Mouse (Mus musculus) neural tube, embryonic 12.5 days (tissue): ENCODE results near the gene P4ha3. TPM values are rescaled to one million over a fixed set of nuclear protein-coding genes. Genes with fewer than 3 reads are reported as not detected.

Source experiments
- ATAC-seq: fragments of 200-750 bp; cut with Nextera tagmentation; 2 replicates; pipeline ENCODE4 v1.8.0; 2017; ENCODE audit warnings: low read depth, mild to moderate bottlenecking, moderate TSS enrichment, moderate library complexity; ENCODE audit not compliant: low FRiP score
- H3K27ac ChIP-seq: fragments of 300-500 bp; sonication (generic); 2 replicates; pipeline ENCODE4 v1.5.1; 2016
- H3K27me3 ChIP-seq: fragments of 300-500 bp; sonication (generic); replicated peaks from 2 replicates; pipeline ENCODE4 v1.6.1; 2016; ENCODE audit warnings: mild to moderate bottlenecking
- H3K36me3 ChIP-seq: fragments of 300-500 bp; sonication (generic); 2 replicates; pipeline ENCODE4 v1.6.1; 2016; ENCODE audit warnings: mild to moderate bottlenecking
- H3K4me1 ChIP-seq: fragments of 300-500 bp; sonication (generic); 2 replicates; pipeline ENCODE4 v1.6.1; 2016
- H3K4me2 ChIP-seq: fragments of 300-500 bp; sonication (generic); replicated peaks from 2 replicates; pipeline ENCODE4 v1.6.1; 2016; ENCODE audit warnings: mild to moderate bottlenecking
- H3K4me3 ChIP-seq: fragments of 300-500 bp; sonication (generic); 2 replicates; pipeline ENCODE4 v1.5.1; 2016
- H3K9ac ChIP-seq: fragments of 300-500 bp; sonication (generic); 2 replicates; pipeline ENCODE4 v1.6.1; 2016; ENCODE audit warnings: mild to moderate bottlenecking
- H3K9me3 ChIP-seq: fragments of 300-500 bp; sonication (generic); 2 replicates; pipeline ENCODE4 v1.6.1; 2016; ENCODE audit warnings: mild to moderate bottlenecking
- WGBS: fragments of 180-500 bp; shearing (Covaris S2); methylation state at CpG from one replicate; pipeline ENCODE4 v1.1.7; 2016; 5-methylcytosine and 5-hydroxymethylcytosine counted together
- polyA plus RNA-seq: library from polyadenylated mRNA; unstranded; fragments of >200 nt; fragmentation: Nextera tagmentation; extraction: Ambion mirVana; gene quantifications from 2 replicates; pipeline ENCODE4 v1.2.1, GENCODE M21; 2016

Gene P4ha3
- polyA plus RNA-seq, 1 experiment from 2014 or later, result 5.9 TPM

DNA sequence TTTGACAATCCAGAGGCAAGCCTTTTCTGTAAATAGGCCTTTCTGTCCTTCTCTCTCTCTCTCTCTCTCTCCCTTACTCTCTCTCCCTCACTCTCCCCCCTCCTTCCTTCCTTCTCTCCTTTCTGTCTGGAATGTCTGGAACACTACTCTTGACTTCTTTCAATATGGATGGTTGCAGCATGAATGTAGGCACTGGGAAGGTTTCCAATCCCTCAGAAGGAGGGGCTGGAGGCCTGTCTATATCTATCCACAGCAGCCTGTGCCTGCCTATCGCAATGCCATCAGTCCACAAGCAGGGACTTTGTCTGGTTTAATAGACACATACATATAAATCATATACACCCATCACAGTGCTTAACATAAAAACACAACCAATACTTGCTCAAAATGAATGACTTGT, 23.9 kb downstream of the P4ha3 start:
- Histone ChIP-seq H3K4me3 (no peak overlapping the region), H3K9me3 (no peaks in the 10 kb centered on the region), H3K27ac (no peak overlapping the region), H3K9ac (no peak overlapping the region), H3K4me2 (no peak overlapping the region), H3K27me3 (no peaks in the 10 kb centered on the region), H3K4me1 (peaks cover 25% of the 10 kb centered on the region; the same call in 1 of the 2 replicates), H3K36me3 (no peaks in the 10 kb centered on the region)
- WGBS, result 50% methylated on average over 1 of the region's 1 CpGs
- no peak for ATAC-seq

GRCm38 (mm10) chr7:100309679-100310078, 24.4 kb downstream of the P4ha3 start:
- no peak for ATAC-seq
- H3K27me3 ChIP-seq, result no peaks in the 10 kb centered on the region
- H3K4me2 ChIP-seq, result no peak overlapping the region
- H3K4me1 ChIP-seq, result peaks cover 25% of the 10 kb centered on the region; the same call in 1 of the 2 replicates
- H3K4me3 ChIP-seq, result no peak overlapping the region
- no peaks in the 10 kb centered on the region for H3K9me3 ChIP-seq
- no peaks in the 10 kb centered on the region for H3K36me3 ChIP-seq
- no peak overlapping the region for H3K27ac ChIP-seq
- no peak overlapping the region for H3K9ac ChIP-seq
- WGBS, result 49% methylated on average over 6 of the region's 6 CpGs

DNA sequence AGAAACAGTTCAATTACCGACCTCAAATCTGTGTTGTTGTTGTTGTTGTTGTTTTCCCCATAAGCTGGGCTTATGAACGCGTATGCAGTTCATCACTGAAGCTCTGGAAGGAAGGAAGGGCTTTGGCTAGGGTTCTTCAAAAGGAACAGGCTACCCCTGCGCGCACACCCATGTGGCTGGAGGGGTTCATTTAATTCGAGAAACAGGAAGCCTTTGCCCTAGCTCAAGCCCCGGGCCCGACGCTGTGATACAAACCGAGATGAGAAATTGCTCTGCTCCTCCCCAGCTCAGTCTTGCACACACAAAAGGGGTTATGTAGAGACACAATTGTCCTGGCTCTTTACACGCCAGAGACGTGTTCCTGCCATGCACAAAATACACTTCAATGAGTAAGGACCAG, 25.0 kb downstream of the P4ha3 start:
- Histone ChIP-seq H3K4me3 (no peak overlapping the region), H3K27me3 (no peaks in the 10 kb centered on the region), H3K27ac (no peak overlapping the region), H3K4me2 (no peak overlapping the region), H3K9ac (no peak overlapping the region), H3K4me1 (peaks cover 25% of the 10 kb centered on the region; the same call in 1 of the 2 replicates), H3K9me3 (no peaks in the 10 kb centered on the region), H3K36me3 (no peaks in the 10 kb centered on the region)
- no peak for ATAC-seq
- 80% methylated on average over 12 of the region's 12 CpGs for WGBS

GRCm38 (mm10) chr7:100312716-100313115, 27.4 kb downstream of the P4ha3 start:
- no peak overlapping the region for H3K4me3 ChIP-seq
- ATAC-seq, result no peak
- WGBS, result 86% methylated on average over 4 of the region's 4 CpGs
- no peaks in the 10 kb centered on the region for H3K27me3 ChIP-seq
- H3K9me3 ChIP-seq, result no peaks in the 10 kb centered on the region
- no peak overlapping the region for H3K4me2 ChIP-seq
- H3K27ac ChIP-seq, result no peak overlapping the region
- no peaks in the 10 kb centered on the region for H3K36me3 ChIP-seq
- peaks cover 21% of the 10 kb centered on the region; the same call in 1 of the 2 replicates for H3K4me1 ChIP-seq
- no peak overlapping the region for H3K9ac ChIP-seq

DNA sequence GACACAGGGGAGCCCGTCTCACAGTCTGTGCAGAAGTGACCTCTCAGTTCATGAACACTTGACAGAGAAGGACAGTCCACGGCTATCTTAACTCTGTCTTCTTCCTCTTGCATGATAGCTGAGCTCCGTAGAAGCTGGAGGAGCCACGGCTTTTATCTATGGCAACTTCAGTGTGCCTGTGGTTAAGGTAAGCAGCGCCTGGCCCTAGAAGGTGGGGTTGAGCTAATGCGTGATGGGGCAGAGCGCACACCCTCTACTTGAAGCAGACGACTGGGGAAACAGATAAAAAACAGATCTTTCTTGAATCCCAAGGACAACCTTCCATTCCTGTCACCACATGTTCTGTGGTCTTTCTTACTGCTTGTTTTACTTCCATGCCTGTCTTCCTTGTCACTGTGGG, 31.6 kb downstream of the P4ha3 start:
- 94% methylated on average over 8 of the region's 8 CpGs for WGBS
- Histone ChIP-seq H3K9me3 (no peaks in the 10 kb centered on the region), H3K36me3 (no peaks in the 10 kb centered on the region), H3K4me1 (no peaks in the 10 kb centered on the region), H3K27ac (no peak overlapping the region), H3K4me3 (no peak overlapping the region), H3K27me3 (no peaks in the 10 kb centered on the region), H3K4me2 (no peak overlapping the region), H3K9ac (no peak overlapping the region)
- no peak for ATAC-seq

- Histone ChIP-seq H3K36me3 (no peaks in the 10 kb centered on the region), H3K4me1 (no peaks in the 10 kb centered on the region), H3K9me3 (no peaks in the 10 kb centered on the region), H3K27ac (no peak overlapping the region), H3K4me2 (no peak overlapping the region), H3K9ac (no peak overlapping the region), H3K4me3 (no peak overlapping the region), H3K27me3 (no peaks in the 10 kb centered on the region)
- no peak for ATAC-seq
- 97% methylated on average over 5 of the region's 5 CpGs for WGBS
These were observed 32.2 kb downstream of the P4ha3 start for GRCm38 (mm10) chr7:100317534-100317933.

- no peaks in the 10 kb centered on the region for H3K4me1 ChIP-seq
- peaks cover 37% of the 10 kb centered on the region for H3K36me3 ChIP-seq
- 95% methylated on average over 3 of the region's 3 CpGs for WGBS
- no peak for ATAC-seq
- H3K4me2 ChIP-seq, result no peak overlapping the region
- H3K9me3 ChIP-seq, result no peaks in the 10 kb centered on the region
- H3K27ac ChIP-seq, result no peak overlapping the region
- H3K4me3 ChIP-seq, result no peak overlapping the region
- no peaks in the 10 kb centered on the region for H3K27me3 ChIP-seq
- H3K9ac ChIP-seq, result no peak overlapping the region
These were observed 38.4 kb downstream of the P4ha3 start for GRCm38 (mm10) chr7:100323721-100324120.

DNA sequence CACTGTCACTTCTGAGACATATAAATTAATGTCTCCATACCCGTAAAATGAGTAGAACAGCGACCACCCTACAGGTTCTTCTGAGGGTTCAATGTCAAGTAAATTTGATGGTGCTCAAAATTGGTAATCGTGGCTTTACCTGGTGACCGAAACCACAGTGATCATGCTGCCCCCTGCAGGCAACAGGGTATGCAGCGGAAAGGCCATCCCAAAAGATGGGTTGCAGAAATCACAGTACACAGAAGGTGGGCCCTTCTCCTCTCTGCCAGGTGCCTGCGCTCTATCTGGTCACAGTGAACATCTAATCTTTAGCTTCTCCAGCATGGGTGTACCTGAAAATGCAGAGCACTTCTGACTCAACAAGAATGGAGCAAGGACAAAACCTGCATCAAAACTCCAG, 40.2 kb downstream of the P4ha3 start:
- Histone ChIP-seq H3K27me3 (no peaks in the 10 kb centered on the region), H3K27ac (no peak overlapping the region), H3K9me3 (no peaks in the 10 kb centered on the region), H3K4me3 (no peak overlapping the region), H3K36me3 (peaks cover 43% of the 10 kb centered on the region), H3K4me2 (no peak overlapping the region), H3K4me1 (no peaks in the 10 kb centered on the region), H3K9ac (no peak overlapping the region)
- ATAC-seq, result no peak
- 73% methylated on average over 6 of the region's 6 CpGs for WGBS

GRCm38 (mm10) chr7:100327514-100327913, 42.2 kb downstream of the P4ha3 start:
- WGBS, result 89% methylated on average over 7 of the region's 7 CpGs
- H3K27ac ChIP-seq, result no peak overlapping the region
- no peak for ATAC-seq
- no peaks in the 10 kb centered on the region for H3K27me3 ChIP-seq
- peaks cover 61% of the 10 kb centered on the region for H3K36me3 ChIP-seq
- H3K9ac ChIP-seq, result no peak overlapping the region
- no peaks in the 10 kb centered on the region for H3K9me3 ChIP-seq
- H3K4me2 ChIP-seq, result no peak overlapping the region
- H3K4me1 ChIP-seq, result no peaks in the 10 kb centered on the region
- no peak overlapping the region for H3K4me3 ChIP-seq

- no peaks in the 10 kb centered on the region for H3K27me3 ChIP-seq
- peaks cover 71% of the 10 kb centered on the region for H3K36me3 ChIP-seq
- no peaks in the 10 kb centered on the region for H3K9me3 ChIP-seq
- no peak overlapping the region for H3K4me3 ChIP-seq
- H3K4me1 ChIP-seq, result no peaks in the 10 kb centered on the region
- 94% methylated on average over 4 of the region's 4 CpGs for WGBS
- no peak overlapping the region for H3K4me2 ChIP-seq
- no peak overlapping the region for H3K27ac ChIP-seq
- no peak for ATAC-seq
- no peak overlapping the region for H3K9ac ChIP-seq
These were observed 43.3 kb downstream of the P4ha3 start for GRCm38 (mm10) chr7:100328636-100329035.

GRCm38 (mm10) chr7:100331269-100331668, 45.9 kb downstream of the P4ha3 start:
- no peak overlapping the region for H3K4me2 ChIP-seq
- 98% methylated on average over 3 of the region's 3 CpGs for WGBS

DNA sequence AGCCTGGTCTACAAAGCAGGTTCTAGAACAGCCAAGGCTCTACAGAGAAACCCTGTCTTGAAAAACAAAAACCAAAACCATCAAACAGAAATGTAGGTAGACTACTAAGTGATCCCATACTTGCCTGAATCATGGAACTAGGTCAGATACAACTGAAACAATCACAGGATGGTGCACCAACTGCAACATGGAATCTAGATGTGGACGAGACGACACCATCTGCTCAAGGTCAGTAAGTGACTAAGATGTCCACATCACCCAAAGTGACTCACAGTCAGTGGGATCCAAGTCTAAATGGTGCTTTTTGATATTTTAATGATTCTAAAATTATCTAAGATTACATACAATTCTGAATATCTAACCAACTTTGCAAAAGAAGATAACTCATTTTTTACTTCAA, 50.6 kb downstream of the P4ha3 start:
- Histone ChIP-seq H3K27me3 (no peaks in the 10 kb centered on the region), H3K4me3 (no peak overlapping the region), H3K36me3 (peaks cover 87% of the 10 kb centered on the region), H3K4me1 (no peaks in the 10 kb centered on the region), H3K27ac (no peak overlapping the region), H3K9me3 (no peaks in the 10 kb centered on the region), H3K4me2 (no peak overlapping the region), H3K9ac (no peak overlapping the region)
- 95% methylated on average over 2 of the region's 2 CpGs for WGBS
- ATAC-seq, result no peak

More at GRCm38 (mm10) chr7:100331269-100331668, 45.9 kb downstream of the P4ha3 start:
- Histone ChIP-seq H3K9me3 (no peaks in the 10 kb centered on the region), H3K36me3 (peaks cover 81% of the 10 kb centered on the region), H3K9ac (no peak overlapping the region), H3K4me3 (no peak overlapping the region), H3K27me3 (no peaks in the 10 kb centered on the region), H3K4me1 (no peaks in the 10 kb centered on the region), H3K27ac (no peak overlapping the region)
- ATAC-seq, result no peak

DNA sequence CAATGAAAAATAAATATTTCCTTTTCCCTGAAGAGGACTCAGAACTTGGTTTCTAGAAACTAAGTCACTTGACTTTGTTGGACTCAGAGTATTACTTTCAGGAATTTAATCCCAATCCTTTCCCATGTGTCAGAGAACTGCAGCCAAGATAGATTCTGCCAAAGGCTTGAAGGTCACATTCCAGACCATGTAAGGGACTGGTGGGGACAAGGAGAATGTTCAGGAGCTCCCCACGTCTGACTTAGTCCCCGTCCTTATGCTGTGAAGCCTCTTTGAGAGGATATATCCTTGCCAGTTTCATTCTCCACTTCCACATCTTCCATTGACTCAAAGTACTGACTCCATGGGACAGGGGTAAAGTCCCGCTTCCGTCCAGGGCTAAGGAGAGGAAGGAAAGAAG, 69.7 kb downstream of the P4ha3 start:
- Histone ChIP-seq H3K4me1 (no peaks in the 10 kb centered on the region), H3K9me3 (no peaks in the 10 kb centered on the region), H3K4me2 (no peak overlapping the region), H3K27me3 (no peaks in the 10 kb centered on the region), H3K4me3 (no peak overlapping the region), H3K9ac (no peak overlapping the region), H3K27ac (no peak overlapping the region), H3K36me3 (peaks cover 11% of the 10 kb centered on the region)
- no peak for ATAC-seq
- WGBS, result 90% methylated on average over 4 of the region's 4 CpGs
